Mouse (Mus musculus): ENCODE measurements at regions not wholly inside any gene's neighbourhood (a gene's known extent, or its start where the extent isn't known, plus 50 kb on each side); places are given as distances from the start of the nearest gene placed in this dataset.

DNA sequence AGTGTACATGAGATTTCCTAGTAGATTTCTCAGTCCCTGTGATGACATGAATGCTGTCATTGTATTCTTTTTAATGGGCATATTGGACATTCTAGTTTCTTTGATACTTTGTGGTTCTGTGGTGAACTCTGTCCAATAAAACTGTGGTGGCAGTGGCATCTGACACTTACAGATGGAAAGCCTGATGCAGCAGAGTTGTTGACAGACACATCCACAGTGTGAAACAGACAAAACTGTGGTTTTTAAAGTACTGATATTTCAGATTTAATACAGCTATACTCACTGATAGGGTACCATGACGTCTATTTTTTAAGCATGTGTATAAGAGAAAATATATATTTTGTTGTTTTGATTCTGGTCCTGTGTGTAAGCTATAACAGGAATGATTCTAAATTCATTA is 818.0 kb downstream of the Trim52 start:
- no peak for DNase-seq

- DNase-seq = no peak
Measured at GRCm38 (mm10) chr14:106924443-106924842, 818.4 kb downstream of the Trim52 start.

- DNase-seq = peak; percentile 10
Measured at GRCm38 (mm10) chr14:106945261-106945660, 839.3 kb downstream of the Trim52 start.

- DNase-seq = no peak
Measured at GRCm38 (mm10) chr14:106977958-106978357, 872.0 kb downstream of the Trim52 start.

DNA sequence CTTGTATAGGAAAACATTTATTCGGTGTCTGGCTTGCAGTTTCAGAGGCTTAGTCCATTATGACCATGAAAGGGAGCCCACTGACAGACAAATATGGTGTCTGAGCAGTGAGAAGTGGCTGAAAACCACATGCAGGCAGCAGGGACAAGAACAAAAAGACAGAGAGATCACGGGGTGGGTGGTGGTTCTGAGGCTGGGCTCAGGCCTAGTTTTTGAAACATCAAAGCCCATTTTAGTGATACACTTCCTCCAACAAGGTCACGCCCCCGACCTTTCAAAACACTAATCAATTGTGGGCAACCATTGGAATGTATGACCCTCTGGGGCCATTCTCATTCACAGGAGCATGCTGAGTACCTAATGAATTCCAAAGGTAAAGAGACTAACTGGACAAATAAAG is 874.8 kb downstream of the Trim52 start:
- no peak for DNase-seq

DNA sequence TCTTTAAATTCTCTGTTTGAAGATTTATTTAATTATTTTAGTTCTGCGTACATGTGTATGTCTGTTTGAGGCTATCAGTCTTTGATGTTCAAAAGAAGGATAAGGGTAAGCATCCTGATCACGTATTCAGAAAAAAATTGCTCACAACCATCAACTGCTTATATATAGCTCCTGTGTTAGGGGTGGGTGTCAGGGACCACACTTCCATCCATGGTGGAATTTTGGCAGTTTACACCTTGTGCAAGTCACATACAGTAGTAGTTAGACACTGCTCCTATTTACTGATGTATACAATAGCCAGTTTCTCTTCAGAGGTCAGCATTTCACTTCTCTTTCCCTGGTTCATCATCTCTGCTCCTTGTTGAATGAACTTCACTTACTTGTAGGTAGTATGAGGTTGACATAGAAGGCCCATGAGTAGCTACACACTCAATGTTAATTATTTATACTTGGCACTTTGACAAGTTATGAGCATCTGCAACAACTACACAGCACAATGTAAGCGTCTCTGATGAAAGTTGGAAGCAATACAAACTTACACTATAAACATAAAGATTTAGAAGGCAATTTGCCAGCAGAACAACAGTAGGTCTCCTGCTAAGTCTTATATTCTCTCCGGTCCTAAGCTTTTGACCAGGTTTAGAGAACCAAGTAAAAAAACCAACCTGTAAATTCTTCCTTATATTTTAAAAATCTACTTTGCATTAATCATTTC is 891.7 kb downstream of the Trim52 start:
- no peak for DNase-seq

- DNase-seq = peak; percentile 1
Measured at GRCm38 (mm10) chr14:107004981-107005380, 899.0 kb downstream of the Trim52 start.

GRCm38 (mm10) chr14:107009617-107010016 is 903.6 kb downstream of the Trim52 start:
- DNase-seq = no peak

- DNase-seq = no peak
Measured at GRCm38 (mm10) chr14:107033807-107034206, 927.8 kb downstream of the Trim52 start.

- DNase-seq = no peak
Measured at GRCm38 (mm10) chr14:107051946-107052551, 946.1 kb downstream of the Trim52 start.

GRCm38 (mm10) chr14:107068592-107068991 is 962.6 kb downstream of the Trim52 start:
- no peak for DNase-seq

- DNase-seq = no peak
Measured at GRCm38 (mm10) chr14:107080407-107080806, 974.4 kb downstream of the Trim52 start.
